Mouse (Mus musculus): Measurements from ENCODE around the gene Trmt112. TPM values are rescaled to one million over a fixed set of nuclear protein-coding genes. Genes with fewer than 3 reads are reported as not detected.
"Not testable (repeated sequence)": the region's sequence is repeated elsewhere in the genome, so short reads cannot be mapped to it uniquely, and the experiment has no call there.

Gene Trmt112
- polyA plus RNA-seq, 1 experiment: 264 TPM

GRCm38 (mm10) chr19:6892512-6892911, 17.0 kb upstream of the Trmt112 start:
- H3ac ChIP-seq (ENCODE audit: control insufficient read depth, insufficient read length, low read depth): no peak overlapping the region
- no peaks in the 10 kb centered on the region for H3K27me3 ChIP-seq (ENCODE audit: control insufficient read depth, insufficient read depth, insufficient read length)
- H3K79me3 ChIP-seq (ENCODE audit: low read depth): no peaks in the 10 kb centered on the region
- no peak overlapping the region for H3K4me3 ChIP-seq (ENCODE audit: insufficient read depth, poor library complexity, severe bottlenecking)
- no peaks in the 10 kb centered on the region for H3K36me3 ChIP-seq (ENCODE audit: control insufficient read depth, insufficient read depth)
- no peaks in the 10 kb centered on the region for H3K79me2 ChIP-seq (ENCODE audit: control insufficient read depth, insufficient read depth)
- TF ChIP-seq CEBPB (IDR thresholded peaks at IDR 0.05; ENCODE audit: low read depth): no peak

DNA sequence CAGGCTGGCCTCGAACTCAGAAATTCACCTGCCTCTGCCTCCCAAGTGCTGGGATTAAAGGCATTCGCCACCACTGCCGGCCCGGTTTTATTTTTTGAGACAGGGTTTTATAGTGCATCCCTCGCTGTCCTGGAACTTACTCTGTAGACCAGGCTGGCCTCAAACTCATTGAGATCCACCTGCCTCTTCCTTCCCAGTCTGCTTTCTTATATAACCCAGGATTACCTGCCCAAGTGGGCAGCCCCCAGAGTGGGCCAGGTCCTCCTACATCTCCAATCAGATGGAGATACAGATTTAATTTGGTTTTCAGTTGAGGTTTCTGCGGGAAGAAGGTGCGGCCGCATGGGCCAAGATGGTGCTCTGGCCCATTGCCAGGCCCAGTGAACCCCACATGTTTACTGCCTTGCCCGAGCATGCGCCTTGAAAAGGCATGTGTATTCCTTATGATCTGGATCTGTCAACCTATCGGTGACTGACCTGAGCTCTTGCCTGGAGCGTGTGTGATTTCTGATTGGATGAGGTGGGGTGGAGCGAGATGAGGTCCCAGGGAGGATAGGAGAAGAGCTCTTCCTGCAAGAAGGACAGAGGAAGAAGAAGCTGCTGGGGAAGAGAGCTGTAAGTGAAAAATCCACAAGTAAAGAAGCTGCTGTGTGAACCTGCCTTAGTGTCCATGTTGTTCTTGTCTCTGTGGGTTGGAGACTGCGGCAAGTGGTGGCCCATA, 15.6 kb upstream of the Trmt112 start:
- no peak overlapping the region for H3ac ChIP-seq (ENCODE audit: control insufficient read depth, insufficient read length, low read depth)
- H3K36me3 ChIP-seq (ENCODE audit: control insufficient read depth, insufficient read depth): no peaks in the 10 kb centered on the region
- no peak for TF ChIP-seq MAX (IDR thresholded peaks at IDR 0.05)
- TF ChIP-seq USF1 (IDR thresholded peaks at IDR 0.05; ENCODE audit: low read depth): no peak
- TF ChIP-seq MYOD1 (IDR thresholded peaks at IDR 0.05; ENCODE audit: control insufficient read depth, insufficient read length, low read depth): no peak
- TF ChIP-seq CEBPB (IDR thresholded peaks at IDR 0.05; ENCODE audit: low read depth): no peak
- TF ChIP-seq FOSL1 (IDR thresholded peaks at IDR 0.05; ENCODE audit: insufficient read depth, low read length, poor library complexity, severe bottlenecking): no peak
- no peak for TF ChIP-seq CTCF (IDR thresholded peaks at IDR 0.05; ENCODE audit: control insufficient read depth, insufficient read depth, insufficient read length)
- no peak for TF ChIP-seq MYOG (IDR thresholded peaks at IDR 0.05; ENCODE audit: control insufficient read depth, extremely low read depth, insufficient read length)
- no peaks in the 10 kb centered on the region for H3K27me3 ChIP-seq (ENCODE audit: control insufficient read depth, insufficient read depth, insufficient read length)
- no peaks in the 10 kb centered on the region for H3K79me3 ChIP-seq (ENCODE audit: low read depth)
- no peak overlapping the region for H3K4me3 ChIP-seq (ENCODE audit: insufficient read depth, poor library complexity, severe bottlenecking)
- no peaks in the 10 kb centered on the region for H3K79me2 ChIP-seq (ENCODE audit: control insufficient read depth, insufficient read depth)

DNA sequence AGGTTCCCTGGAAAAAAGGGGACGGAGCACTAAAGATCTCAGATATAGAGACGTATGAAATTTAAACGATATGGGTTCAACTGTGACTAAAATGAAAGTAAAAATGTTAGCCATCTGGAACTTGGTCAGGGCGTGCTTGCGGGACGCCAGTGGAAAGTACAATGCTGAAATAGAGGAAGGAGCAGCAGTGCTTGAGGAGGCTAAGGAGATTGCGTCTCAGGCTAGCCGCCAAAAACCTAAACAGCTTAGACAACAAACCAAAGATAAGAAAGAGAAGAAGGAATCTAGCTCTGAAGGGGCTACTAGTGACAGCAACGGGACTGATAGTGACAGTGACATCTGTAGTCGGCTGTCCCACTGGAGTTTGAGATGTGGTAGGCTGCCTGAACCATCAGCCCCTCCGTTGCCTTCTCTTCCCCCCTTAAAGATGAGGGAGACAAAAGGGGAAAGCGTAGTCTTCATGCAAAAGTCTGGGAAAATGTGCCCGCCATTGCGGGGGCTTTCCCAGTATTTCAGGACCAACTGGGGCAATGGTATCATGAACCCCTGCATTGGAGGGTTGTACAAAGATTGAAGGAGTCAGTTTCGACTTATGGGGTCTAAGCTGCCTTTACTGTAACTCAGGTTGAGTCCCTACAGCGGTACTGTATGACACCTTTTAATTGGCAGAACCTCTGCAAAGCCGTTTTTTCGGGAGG, 13.7 kb upstream of the Trmt112 start:
- not testable (repeated sequence) for H3K4me3 ChIP-seq (ENCODE audit: insufficient read depth, poor library complexity, severe bottlenecking); H3ac ChIP-seq (ENCODE audit: control insufficient read depth, insufficient read length, low read depth); H3K27me3 ChIP-seq (ENCODE audit: control insufficient read depth, insufficient read depth, insufficient read length); H3K79me3 ChIP-seq (ENCODE audit: low read depth); H3K79me2 ChIP-seq (ENCODE audit: control insufficient read depth, insufficient read depth); H3K36me3 ChIP-seq (ENCODE audit: control insufficient read depth, insufficient read depth)

GRCm38 (mm10) chr19:6899641-6900040, 9.9 kb upstream of the Trmt112 start:
- no peak overlapping the region for H3ac ChIP-seq (ENCODE audit: control insufficient read depth, insufficient read length, low read depth)
- no peaks in the 10 kb centered on the region for H3K27me3 ChIP-seq (ENCODE audit: control insufficient read depth, insufficient read depth, insufficient read length)
- H3K79me2 ChIP-seq (ENCODE audit: control insufficient read depth, insufficient read depth): no peaks in the 10 kb centered on the region
- H3K36me3 ChIP-seq (ENCODE audit: control insufficient read depth, insufficient read depth): no peaks in the 10 kb centered on the region
- H3K4me3 ChIP-seq (ENCODE audit: insufficient read depth, poor library complexity, severe bottlenecking): no peak overlapping the region
- no peak for TF ChIP-seq MYOD1 (IDR thresholded peaks at IDR 0.05; ENCODE audit: control insufficient read depth, insufficient read length, low read depth)
- TF ChIP-seq MYOG (IDR thresholded peaks at IDR 0.05; ENCODE audit: control insufficient read depth, extremely low read depth, insufficient read length): no peak
- TF ChIP-seq FOSL1 (IDR thresholded peaks at IDR 0.05; ENCODE audit: insufficient read depth, low read length, poor library complexity, severe bottlenecking): no peak
- TF ChIP-seq USF1 (IDR thresholded peaks at IDR 0.05; ENCODE audit: low read depth): no peak
- TF ChIP-seq CTCF (IDR thresholded peaks at IDR 0.05; ENCODE audit: control insufficient read depth, insufficient read depth, insufficient read length): no peak
- no peak for TF ChIP-seq MAX (IDR thresholded peaks at IDR 0.05)
- TF ChIP-seq CEBPB (IDR thresholded peaks at IDR 0.05; ENCODE audit: low read depth): no peak
- no peaks in the 10 kb centered on the region for H3K79me3 ChIP-seq (ENCODE audit: low read depth)

GRCm38 (mm10) chr19:6903031-6903430, 6.5 kb upstream of the Trmt112 start:
- H3K79me3 ChIP-seq (ENCODE audit: low read depth): peaks cover 10% of the 10 kb centered on the region
- peaks cover 14% of the 10 kb centered on the region for H3K36me3 ChIP-seq (ENCODE audit: control insufficient read depth, insufficient read depth)
- no peaks in the 10 kb centered on the region for H3K27me3 ChIP-seq (ENCODE audit: control insufficient read depth, insufficient read depth, insufficient read length)
- no peak overlapping the region for H3K4me3 ChIP-seq (ENCODE audit: insufficient read depth, poor library complexity, severe bottlenecking)
- H3ac ChIP-seq (ENCODE audit: control insufficient read depth, insufficient read length, low read depth): no peak overlapping the region
- H3K79me2 ChIP-seq (ENCODE audit: control insufficient read depth, insufficient read depth): peaks cover 12% of the 10 kb centered on the region
- TF ChIP-seq USF1 (IDR thresholded peaks at IDR 0.05; ENCODE audit: low read depth) (no peak), MYOG (IDR thresholded peaks at IDR 0.05; ENCODE audit: control insufficient read depth, extremely low read depth, insufficient read length) (no peak), MAX (IDR thresholded peaks at IDR 0.05) (no peak), MYOD1 (IDR thresholded peaks at IDR 0.05; ENCODE audit: control insufficient read depth, insufficient read length, low read depth) (no peak), CEBPB (IDR thresholded peaks at IDR 0.05; ENCODE audit: low read depth) (no peak), CTCF (IDR thresholded peaks at IDR 0.05; ENCODE audit: control insufficient read depth, insufficient read depth, insufficient read length) (no peak), FOSL1 (IDR thresholded peaks at IDR 0.05; ENCODE audit: insufficient read depth, low read length, poor library complexity, severe bottlenecking) (no peak)

- TF ChIP-seq MYOD1 (IDR thresholded peaks at IDR 0.05; ENCODE audit: control insufficient read depth, insufficient read length, low read depth) (no peak), MAX (IDR thresholded peaks at IDR 0.05) (no peak), CTCF (IDR thresholded peaks at IDR 0.05; ENCODE audit: control insufficient read depth, insufficient read depth, insufficient read length) (no peak), FOSL1 (IDR thresholded peaks at IDR 0.05; ENCODE audit: insufficient read depth, low read length, poor library complexity, severe bottlenecking) (no peak), MYOG (IDR thresholded peaks at IDR 0.05; ENCODE audit: control insufficient read depth, extremely low read depth, insufficient read length) (no peak), CEBPB (IDR thresholded peaks at IDR 0.05; ENCODE audit: low read depth) (no peak), USF1 (IDR thresholded peaks at IDR 0.05; ENCODE audit: low read depth) (no peak)
- peaks cover 19% of the 10 kb centered on the region for H3K79me3 ChIP-seq (ENCODE audit: low read depth)
- peaks cover 26% of the 10 kb centered on the region for H3K79me2 ChIP-seq (ENCODE audit: control insufficient read depth, insufficient read depth)
- H3K4me3 ChIP-seq (ENCODE audit: insufficient read depth, poor library complexity, severe bottlenecking): no peak overlapping the region
- peaks cover 14% of the 10 kb centered on the region for H3K36me3 ChIP-seq (ENCODE audit: control insufficient read depth, insufficient read depth)
- H3ac ChIP-seq (ENCODE audit: control insufficient read depth, insufficient read length, low read depth): no peak overlapping the region
- no peaks in the 10 kb centered on the region for H3K27me3 ChIP-seq (ENCODE audit: control insufficient read depth, insufficient read depth, insufficient read length)
Observed at GRCm38 (mm10) chr19:6904846-6905245, 4.7 kb upstream of the Trmt112 start.

Measured in C2C12 (cell line).